Mouse (Mus musculus) stomach, postnatal 0 days (tissue): ENCODE data around the gene Myo9a.

Source experiments
- CTCF ChIP-seq: IDR thresholded peaks from 2 replicates; pipeline ENCODE4 v1.5.1; 2016; ENCODE audit warnings: antibody characterized with exemption, low read depth, mild to moderate bottlenecking, moderate library complexity
- EP300 ChIP-seq: optimal IDR thresholded peaks from 2 replicates; pipeline ENCODE3; 2016; ENCODE audit warnings: antibody characterized with exemption

DNA sequence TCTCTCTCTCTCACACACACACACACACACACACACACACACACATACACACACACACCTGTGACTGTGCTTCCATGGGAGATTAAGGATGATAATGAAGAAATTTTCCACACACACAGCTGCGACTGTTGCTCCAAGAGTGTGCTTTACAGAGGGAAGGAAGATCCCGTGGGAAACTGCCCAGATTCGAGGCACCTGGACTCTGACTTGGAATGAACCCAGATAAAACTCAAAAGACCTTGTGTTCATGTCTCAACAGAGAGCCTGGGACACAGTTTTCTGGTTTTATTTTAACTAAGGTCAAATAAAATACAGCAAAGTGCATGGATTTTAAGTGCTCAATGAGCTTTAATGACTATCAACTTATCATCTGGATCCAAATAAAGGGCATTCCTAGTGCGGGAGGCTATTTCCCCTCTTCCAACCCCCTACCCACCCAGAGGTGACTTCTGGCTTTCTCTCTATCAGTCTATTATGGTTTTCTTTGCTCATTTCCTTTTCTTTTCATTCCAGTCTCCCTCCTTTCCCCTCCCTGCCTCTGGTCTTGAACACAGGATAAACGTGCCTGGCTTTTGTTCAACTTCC, 191.9 kb downstream of the Myo9a start:
- no peak for TF ChIP-seq EP300
- TF ChIP-seq CTCF = no peak
